In genomic region chr11:121236564-121237344, GRCm38 (mm10) we compare ENCODE assay signal across 8 mouse cellular contexts. TPM values are rescaled to one million over a fixed set of nuclear protein-coding genes. Genes with fewer than 3 reads are reported as not detected.
DNase-seq lines count a peak whose midpoint lies in the region; ATAC-seq and TF ChIP-seq lines count a peak whose summit lies in the region.

Gene Narf (plus strand): TSS chr11:121237253.

- TF ChIP-seq POLR2A in ES-Bruce4 (IDR thresholded peaks at IDR 0.05; ENCODE audit: insufficient read depth, low read length): peak; percentile 67

- no peaks in the 10 kb centered on the region for H3K27me3 ChIP-seq in ES-Bruce4 (ENCODE audit: control insufficient read depth, insufficient read depth, low read length, poor library complexity, severe bottlenecking)
- no peaks in the 10 kb centered on the region for H3K27me3 ChIP-seq in forebrain, embryonic 13.5 days
- no peaks in the 10 kb centered on the region for H3K27me3 ChIP-seq in liver, postnatal 0 days (ENCODE audit: insufficient read depth, low read length)
- H3K27me3 ChIP-seq in neural tube, embryonic 14.5 days (ENCODE audit: control insufficient read depth, insufficient read depth, low read length): no peaks in the 10 kb centered on the region

- WGBS in forebrain, embryonic 13.5 days: under 1% methylated on average over 50 of the region's 50 CpGs
- WGBS in large intestine, adult 2 months: under 1% methylated on average over 50 of the region's 50 CpGs
- 1% methylated on average over 50 of the region's 50 CpGs for WGBS in liver, postnatal 0 days (ENCODE audit: insufficient replicate concordance)
- under 1% methylated on average over 50 of the region's 50 CpGs for WGBS in neural tube, embryonic 14.5 days

- H3K4me2 ChIP-seq in forebrain, embryonic 13.5 days: peak within 1 kb of the TSS; percentile 67
- peak within 1 kb of the TSS; percentile 82 for H3K4me2 ChIP-seq in liver, postnatal 0 days (ENCODE audit: low read depth, low read length)
- peak within 1 kb of the TSS; percentile 67 for H3K4me2 ChIP-seq in neural tube, embryonic 14.5 days (ENCODE audit: low read depth, low read length)

- no peaks in the 10 kb centered on the region for H3K9me3 ChIP-seq in ES-Bruce4 (replicated peaks; ENCODE audit: control insufficient read depth, insufficient read depth, low read length, poor library complexity, severe bottlenecking)
- H3K9me3 ChIP-seq in forebrain, embryonic 13.5 days (replicated peaks): no peaks in the 10 kb centered on the region
- no peaks in the 10 kb centered on the region for H3K9me3 ChIP-seq in liver, postnatal 0 days (ENCODE audit: low read length)
- no peaks in the 10 kb centered on the region for H3K9me3 ChIP-seq in neural tube, embryonic 14.5 days (ENCODE audit: control insufficient read depth, low read length)

- TF ChIP-seq EP300 in ES-Bruce4 (IDR thresholded peaks at IDR 0.05; ENCODE audit: insufficient read depth, low read depth, low read length): peak; percentile 69; the same call in 1 of the 2 replicates
- TF ChIP-seq EP300 in liver, postnatal 0 days (IDR thresholded peaks at IDR 0.05; ENCODE audit: low read depth): peak; percentile 50; the same call in 1 of the 2 replicates

- H3K9ac ChIP-seq in ES-Bruce4 (ENCODE audit: low read depth, poor library complexity, severe bottlenecking): peak within 1 kb of the TSS; percentile 37
- peak within 1 kb of the TSS; percentile 90 for H3K9ac ChIP-seq in forebrain, embryonic 13.5 days
- peak within 1 kb of the TSS; percentile 92 for H3K9ac ChIP-seq in liver, postnatal 0 days (replicated peaks)
- peak within 1 kb of the TSS; percentile 76 for H3K9ac ChIP-seq in neural tube, embryonic 14.5 days (replicated peaks; ENCODE audit: low read depth, low read length)

- peak within 1 kb of the TSS; percentile 81 for H3K27ac ChIP-seq in ES-Bruce4 (ENCODE audit: insufficient read depth, low read length)
- peak within 1 kb of the TSS; percentile 100 for H3K27ac ChIP-seq in forebrain, embryonic 13.5 days
- peak within 1 kb of the TSS; percentile 100 for H3K27ac ChIP-seq in liver, postnatal 0 days (ENCODE audit: low read depth)
- peak within 1 kb of the TSS; percentile 99 for H3K27ac ChIP-seq in neural tube, embryonic 14.5 days (ENCODE audit: low read depth, low read length)

- peak; percentile 54 for TF ChIP-seq CTCF in ES-Bruce4 (IDR thresholded peaks at IDR 0.05; ENCODE audit: low read depth, low read length)
- TF ChIP-seq CTCF in liver, postnatal 0 days (IDR thresholded peaks at IDR 0.05; ENCODE audit: low read depth): peak; percentile 89

- DNase-seq in heart, postnatal 10 days: peak; percentile 99
- DNase-seq in large intestine, adult 2 months (ENCODE audit: low read depth, low spot score): peak; percentile 100
- peak; percentile 98 for DNase-seq in liver, postnatal 0 days
- DNase-seq in testis, postnatal 10 days (ENCODE audit: low spot score): peak; percentile 98

- no peaks in the 10 kb centered on the region for H3K4me1 ChIP-seq in ES-Bruce4 (ENCODE audit: control insufficient read depth, insufficient read depth, low read length)
- peaks cover 36% of the 10 kb centered on the region for H3K4me1 ChIP-seq in forebrain, embryonic 13.5 days
- peaks cover 46% of the 10 kb centered on the region for H3K4me1 ChIP-seq in liver, postnatal 0 days (ENCODE audit: insufficient read depth)
- H3K4me1 ChIP-seq in neural tube, embryonic 14.5 days (ENCODE audit: control insufficient read depth, insufficient read depth, low read length): peaks cover 13% of the 10 kb centered on the region

- peak within 1 kb of the TSS; percentile 88 for H3K4me3 ChIP-seq in ES-Bruce4 (ENCODE audit: low read depth, low read length)
- H3K4me3 ChIP-seq in forebrain, embryonic 13.5 days: peak within 1 kb of the TSS; percentile 75
- H3K4me3 ChIP-seq in liver, postnatal 0 days (ENCODE audit: low read depth, low read length): peak within 1 kb of the TSS; percentile 94
- peak within 1 kb of the TSS; percentile 60 for H3K4me3 ChIP-seq in neural tube, embryonic 14.5 days (ENCODE audit: low read depth, low read length)

- no peaks in the 10 kb centered on the region for H3K36me3 ChIP-seq in ES-Bruce4 (ENCODE audit: control insufficient read depth, insufficient read depth, low read length, poor library complexity, severe bottlenecking)
- peaks cover 24% of the 10 kb centered on the region for H3K36me3 ChIP-seq in forebrain, embryonic 13.5 days (ENCODE audit: poor library complexity, severe bottlenecking)
- peaks cover 29% of the 10 kb centered on the region for H3K36me3 ChIP-seq in liver, postnatal 0 days (replicated peaks; ENCODE audit: insufficient read depth, low read length)
- H3K36me3 ChIP-seq in neural tube, embryonic 14.5 days (ENCODE audit: control insufficient read depth, insufficient read depth, low read length): no peaks in the 10 kb centered on the region; the same call in 1 of the 2 replicates

- ATAC-seq in cerebellum, adult (ENCODE audit: insufficient number of reproducible peaks, low FRiP score, low TSS enrichment): peak; percentile 99
- peak; percentile 100 for ATAC-seq in forebrain, embryonic 13.5 days
- ATAC-seq in liver, postnatal 0 days: peak; percentile 95
- peak; percentile 99 for ATAC-seq in neural tube, embryonic 14.5 days (ENCODE audit: low read depth)

- intact Hi-C loops in heart, postnatal 10 days (cut with DNase I): loop anchor here (1.0 to 5.0 kb wide), 2 partner anchors 23 to 116 kb away; partner anchors contain the start of genes Foxk2 and Wdr45b

RNA-seq across cellular contexts. Expression of gene Narf, which starts in this region (rescaled TPM):
- polyA plus RNA-seq in ES-Bruce4 (2011; ENCODE audit: insufficient read depth, insufficient read length, low read depth, missing spikeins): 16.0 and 20.3 TPM in 2 replicates
- polyA plus RNA-seq in forebrain, embryonic 13.5 days (2015; fragmentation: Nextera tagmentation; extraction: Ambion mirVana): 74.0 and 78.9 TPM in 2 replicates
- 10 to 100 TPM; 75.8 to 93.3 TPM for total RNA-seq in heart, postnatal 10 days (2021)
- polyA plus RNA-seq in large intestine, adult 2 months (2012; rRNA removed): 18.2 and 33.3 TPM in 2 replicates
- polyA plus RNA-seq in liver, postnatal 0 days (2015; fragmentation: Nextera tagmentation; extraction: Ambion mirVana): 27.8 and 39.1 TPM in 2 replicates
- polyA plus RNA-seq in neural tube, embryonic 14.5 days (2014; fragmentation: Nextera tagmentation; extraction: Ambion mirVana): 93.2 and 96.5 TPM in 2 replicates

Comparison
In these comparisons a context has a peak if more than half of its experiments do, and no peak if none do; other contexts are left out.
1. Peak in every context shown above with its lines: DNase-seq, ATAC-seq, H3K4me3 ChIP-seq and H3K27ac ChIP-seq.
2. H3K9ac ChIP-seq: peak in every context shown above with its lines; median percentile 92 in liver, postnatal 0 days; 90 in forebrain, embryonic 13.5 days; 76 in neural tube, embryonic 14.5 days; 37 in ES-Bruce4.